Mouse (Mus musculus) hindlimb bud, embryonic 11.5 days (tissue): ENCODE results near the gene Dusp1.

Experiments used
- DNase-seq: peaks from one replicate; pipeline ENCODE4 v3.0.0-alpha.2; 2012; ENCODE audit warnings: low read depth, low spot score; ENCODE audit errors: extremely low spot score

Gene Dusp1

GRCm38 (mm10) chr17:26506031-26506641 is 55.8 kb downstream of the Dusp1 start:
- no peak for DNase-seq

- no peak for DNase-seq
Observed at GRCm38 (mm10) chr17:26505181-26505581, 56.7 kb downstream of the Dusp1 start.

GRCm38 (mm10) chr17:26503981-26504671 is 57.8 kb downstream of the Dusp1 start:
- no peak for DNase-seq

GRCm38 (mm10) chr17:26502808-26503671 is 58.9 kb downstream of the Dusp1 start:
- no peak for DNase-seq

GRCm38 (mm10) chr17:26501826-26502225 is 60.1 kb downstream of the Dusp1 start:
- no peak for DNase-seq

GRCm38 (mm10) chr17:26498626-26499025 is 63.3 kb downstream of the Dusp1 start:
- DNase-seq: no peak

- DNase-seq: no peak
Observed at GRCm38 (mm10) chr17:26497416-26497923, 64.5 kb downstream of the Dusp1 start.

GRCm38 (mm10) chr17:26494642-26495468 is 67.1 kb downstream of the Dusp1 start:
- DNase-seq: no peak

GRCm38 (mm10) chr17:26492246-26492645 is 69.7 kb downstream of the Dusp1 start:
- DNase-seq: no peak

- DNase-seq: no peak
Observed at GRCm38 (mm10) chr17:26490910-26491309, 71.0 kb downstream of the Dusp1 start.

GRCm38 (mm10) chr17:26490072-26490471 is 71.9 kb downstream of the Dusp1 start:
- DNase-seq: no peak

- no peak for DNase-seq
Observed at GRCm38 (mm10) chr17:26488711-26489403, 73.1 kb downstream of the Dusp1 start.

GRCm38 (mm10) chr17:26487917-26488316 is 74.0 kb downstream of the Dusp1 start:
- DNase-seq: no peak

GRCm38 (mm10) chr17:26487266-26487665 is 74.7 kb downstream of the Dusp1 start:
- no peak for DNase-seq

- DNase-seq: no peak
Observed at GRCm38 (mm10) chr17:26484626-26485421, 77.1 kb downstream of the Dusp1 start.

- no peak for DNase-seq
Observed at GRCm38 (mm10) chr17:26480956-26481355, 81.0 kb downstream of the Dusp1 start.

- no peak for DNase-seq
Observed at GRCm38 (mm10) chr17:26479619-26480018, 82.3 kb downstream of the Dusp1 start.

- DNase-seq: no peak
Observed at GRCm38 (mm10) chr17:26478672-26479071, 83.3 kb downstream of the Dusp1 start.

GRCm38 (mm10) chr17:26476871-26477270 is 85.1 kb downstream of the Dusp1 start:
- DNase-seq: no peak
